Mouse (Mus musculus) C2C12 (cell line): ENCODE measurements around the gene Vangl2.

ENCODE experiments used
- CEBPB ChIP-seq: IDR thresholded peaks from one replicate; pipeline ENCODE4 v1.6.1; 2011; ENCODE audit warnings: low read depth, mild to moderate bottlenecking, control low read depth, moderate library complexity
- CTCF ChIP-seq: IDR thresholded peaks from one replicate; pipeline ENCODE4 v1.5.1; 2011; ENCODE audit not compliant: control insufficient read depth, insufficient read depth, insufficient read length
- MAX ChIP-seq: IDR thresholded peaks from one replicate; pipeline ENCODE4 v1.6.1; 2011; ENCODE audit warnings: mild to moderate bottlenecking, control low read depth
- MYOD1 ChIP-seq: IDR thresholded peaks from one replicate; pipeline ENCODE4 v1.6.1; 2011; ENCODE audit warnings: low read depth; ENCODE audit not compliant: control insufficient read depth, insufficient read length
- MYOG ChIP-seq: IDR thresholded peaks from one replicate; pipeline ENCODE4 v1.6.1; 2011; ENCODE audit not compliant: control insufficient read depth, insufficient read length; ENCODE audit errors: extremely low read depth
- USF1 ChIP-seq: IDR thresholded peaks from one replicate; pipeline ENCODE4 v1.6.1; 2011; ENCODE audit warnings: low read depth, mild to moderate bottlenecking, control low read depth, moderate library complexity

- TF ChIP-seq CTCF, result no peak
- TF ChIP-seq MYOG, result no peak
- no peak for TF ChIP-seq MYOD1
- TF ChIP-seq MAX, result no peak
- TF ChIP-seq USF1, result no peak
- no peak for TF ChIP-seq CEBPB
These were observed 46.1 kb downstream of the Vangl2 start for GRCm38 (mm10) chr1:171982170-171982569.
